Mouse (Mus musculus) testis, postnatal 14 days (tissue): ENCODE results near the gene Tbc1d14.

ENCODE experiments used
- DNase-seq: peaks from one replicate; pipeline ENCODE4 v3.0.0; 2021; ENCODE audit warnings: low spot score

Gene Tbc1d14

GRCm38 (mm10) chr5:36462810-36463209 is 130.3 kb downstream of the Tbc1d14 start:
- no peak for DNase-seq

- DNase-seq: no peak
Measured at GRCm38 (mm10) chr5:36461231-36461630, 131.8 kb downstream of the Tbc1d14 start.

- DNase-seq: no peak
Measured at GRCm38 (mm10) chr5:36460712-36461111, 132.4 kb downstream of the Tbc1d14 start.

DNA sequence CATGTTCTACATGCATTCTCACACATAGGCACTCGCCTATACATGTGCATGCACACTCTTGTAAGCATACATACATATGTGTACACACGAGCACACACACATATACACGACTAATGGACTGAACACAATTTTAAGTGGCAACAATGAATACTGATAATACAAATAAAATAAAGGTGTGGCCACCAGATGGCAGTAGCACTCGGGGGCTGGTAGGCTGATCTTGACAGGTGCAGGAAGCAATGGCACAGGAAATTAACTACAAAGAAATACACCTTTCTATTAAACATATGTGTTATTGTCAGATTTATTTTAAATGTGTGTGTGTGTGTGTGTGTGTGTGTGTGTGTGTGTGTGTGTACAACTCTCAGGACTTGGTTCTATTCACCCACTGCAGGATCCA is 134.2 kb downstream of the Tbc1d14 start:
- no peak for DNase-seq

- no peak for DNase-seq
Measured at GRCm38 (mm10) chr5:36457706-36458105, 135.4 kb downstream of the Tbc1d14 start.

GRCm38 (mm10) chr5:36452821-36453220 is 140.3 kb downstream of the Tbc1d14 start:
- DNase-seq: no peak

DNA sequence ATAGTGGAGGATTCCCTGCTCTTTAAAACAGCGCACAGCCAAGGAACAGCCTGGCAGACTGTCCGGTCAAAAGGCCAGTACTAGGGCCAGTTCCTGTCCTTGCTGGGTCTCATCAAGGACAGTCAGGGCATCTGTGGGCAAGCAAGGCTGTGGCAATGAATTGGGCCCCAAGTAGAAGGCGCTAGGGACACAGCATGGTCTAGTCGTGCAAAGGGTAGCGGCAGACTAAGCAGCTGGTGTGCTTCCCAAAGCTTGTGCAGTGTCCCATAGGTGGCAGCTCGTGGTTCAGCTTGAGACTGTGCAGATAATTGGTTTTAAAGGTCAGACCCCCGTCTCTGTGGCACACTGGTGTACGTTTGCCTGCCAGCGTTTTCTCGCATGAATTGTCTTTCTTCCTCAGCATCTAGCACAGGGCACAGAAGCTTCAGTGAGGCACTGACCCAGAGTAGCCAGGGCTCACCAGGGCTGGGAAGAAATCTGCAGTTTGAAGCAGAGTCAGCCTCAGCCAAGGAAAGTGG is 141.1 kb downstream of the Tbc1d14 start:
- DNase-seq: no peak

GRCm38 (mm10) chr5:36451119-36451518 is 142.0 kb downstream of the Tbc1d14 start:
- DNase-seq: no peak

DNA sequence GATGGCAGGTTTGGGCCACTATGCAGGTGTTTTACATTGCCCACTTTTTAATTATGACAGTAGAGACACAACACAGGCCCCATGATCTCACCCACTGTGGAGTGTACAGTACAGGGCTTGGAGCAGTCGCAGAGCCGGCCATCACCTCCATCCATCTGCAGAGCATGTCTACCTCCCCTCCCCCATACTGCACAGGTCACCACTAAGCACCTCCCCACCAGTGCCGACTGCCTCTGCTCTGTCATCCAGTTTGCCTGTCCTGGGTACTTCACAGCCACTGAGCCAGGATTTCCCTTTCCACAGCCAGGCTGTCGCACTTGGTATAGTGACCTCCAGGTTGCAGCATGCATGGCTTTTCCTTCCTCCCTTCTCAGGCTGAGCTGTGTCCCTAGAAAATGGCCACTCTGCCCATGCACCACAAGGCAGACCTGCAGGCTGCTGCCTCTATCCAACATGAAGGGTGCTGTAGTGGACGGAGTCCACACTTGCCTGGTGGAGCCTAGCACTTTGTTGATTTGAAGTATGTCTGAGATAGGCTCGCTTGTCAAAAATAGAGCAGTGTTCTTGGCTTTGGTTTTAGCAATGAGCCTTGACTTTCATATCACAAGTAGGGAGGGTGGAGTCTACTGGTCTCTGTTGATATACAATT is 143.2 kb downstream of the Tbc1d14 start:
- DNase-seq: no peak

GRCm38 (mm10) chr5:36447872-36448271 is 145.2 kb downstream of the Tbc1d14 start:
- DNase-seq: no peak

DNA sequence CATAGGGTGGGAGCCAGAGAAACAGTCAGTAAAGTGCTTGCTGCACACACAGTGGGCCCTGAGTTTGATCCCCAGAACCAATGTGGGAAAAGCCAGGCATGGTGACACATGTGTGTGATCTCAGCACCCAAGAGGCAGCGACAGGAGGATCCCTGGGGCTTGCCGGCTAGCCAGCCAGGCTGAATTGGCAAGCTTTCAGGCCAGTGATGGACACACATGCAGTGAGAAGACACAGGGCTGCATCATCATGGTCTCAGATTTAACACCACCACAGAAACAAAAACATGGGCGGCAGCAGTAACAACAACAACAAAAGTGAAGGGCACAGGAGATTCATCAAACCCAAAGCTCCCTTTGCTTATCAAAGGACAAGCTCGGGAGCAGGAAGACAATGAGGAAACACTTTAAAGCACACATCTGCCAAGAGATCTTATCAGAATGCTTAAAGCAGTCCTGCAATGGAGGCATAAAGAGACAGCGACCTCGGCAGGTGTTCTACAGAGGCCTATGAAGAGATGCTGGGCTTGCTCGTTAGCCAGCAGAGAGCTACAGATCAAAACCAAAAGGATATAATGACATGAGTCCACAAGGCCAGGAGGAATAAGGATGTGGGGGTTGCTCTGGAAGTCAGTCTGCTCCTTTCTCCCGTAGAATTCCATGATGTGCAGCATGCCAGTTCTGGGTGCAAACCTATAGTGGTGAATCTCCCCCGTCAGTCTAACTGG is 146.7 kb downstream of the Tbc1d14 start:
- no peak for DNase-seq

GRCm38 (mm10) chr5:36445028-36445427 is 148.0 kb downstream of the Tbc1d14 start:
- no peak for DNase-seq

DNA sequence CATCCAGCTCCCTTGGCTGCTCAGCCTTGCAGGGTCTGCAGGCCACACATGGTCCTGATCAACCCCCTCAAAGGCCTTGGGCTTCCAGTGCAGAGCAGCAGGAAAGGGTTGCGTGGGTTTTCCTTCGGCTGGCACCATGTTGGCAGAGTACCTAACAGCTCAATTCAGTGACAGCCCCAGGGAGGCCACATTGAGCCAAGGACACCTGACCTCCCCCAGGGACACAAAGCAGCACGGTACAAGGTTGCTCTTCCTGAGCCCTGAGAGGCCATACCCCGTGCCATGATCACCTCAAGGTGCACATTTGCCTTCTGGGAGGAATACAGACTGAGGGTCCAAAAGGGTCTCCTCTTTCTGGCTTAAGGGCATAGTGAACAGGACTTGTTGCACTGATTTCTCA is 148.5 kb downstream of the Tbc1d14 start:
- DNase-seq: no peak

- DNase-seq: no peak
Measured at GRCm38 (mm10) chr5:36440741-36441140, 152.3 kb downstream of the Tbc1d14 start.
